Mouse (Mus musculus) olfactory bulb, adult 2 months (tissue): ENCODE data around the gene Lsmem1.

Source experiments
- CTCF ChIP-seq: fragments of 200-500 bp; IDR thresholded peaks from 2 replicates; pipeline ENCODE4 v1.5.1; 2012; ENCODE audit warnings: low read depth, mild to moderate bottlenecking, low read length, moderate library complexity; ENCODE audit not compliant: insufficient read depth
- POLR2A ChIP-seq: fragments of 200-500 bp; IDR thresholded peaks from 2 replicates; pipeline ENCODE4 v1.6.1; 2012; ENCODE audit warnings: mild to moderate bottlenecking, low read depth, low read length, moderate library complexity; ENCODE audit not compliant: insufficient read depth

DNA sequence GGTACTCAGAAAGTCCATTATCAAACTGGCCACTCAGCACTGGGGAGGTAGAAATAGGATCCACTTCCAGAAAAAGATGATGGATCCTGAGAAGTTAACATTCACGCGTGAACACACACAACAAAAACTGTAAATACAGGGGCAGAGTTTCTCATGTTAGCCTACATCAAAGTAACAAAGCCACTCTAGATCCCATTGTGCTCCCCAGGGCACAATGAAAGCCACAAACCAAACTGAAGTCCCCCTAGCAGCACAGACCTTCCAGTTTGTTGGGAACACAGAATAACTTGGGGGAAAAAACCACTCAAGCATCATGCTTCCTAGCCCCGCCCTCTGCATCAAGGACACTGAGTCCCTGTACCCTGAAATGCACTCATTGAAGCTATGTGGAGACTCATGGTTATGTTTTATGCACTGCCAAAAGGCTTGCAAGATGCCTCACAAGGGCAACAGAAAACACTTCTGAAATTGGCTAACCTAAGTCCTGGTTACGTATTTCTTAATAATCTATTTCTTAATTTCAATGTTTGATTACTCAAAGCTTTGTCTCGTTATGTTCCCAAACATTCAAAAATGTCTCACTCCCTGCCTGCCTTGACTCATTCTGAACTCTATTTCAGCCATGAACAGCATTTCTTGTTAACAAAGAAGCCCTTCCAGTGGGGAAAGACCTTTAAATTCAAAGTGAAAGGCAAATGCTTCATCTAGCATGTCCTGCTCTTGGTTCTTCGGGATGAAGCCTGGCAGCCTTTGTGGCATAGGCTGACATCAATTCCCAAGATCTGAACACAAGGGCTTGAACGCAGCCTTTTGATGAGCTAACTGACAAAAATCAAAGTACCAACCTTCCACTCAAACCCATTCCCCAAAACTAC, 3.1 kb upstream of the Lsmem1 start:
- TF ChIP-seq POLR2A (no peak), CTCF (no peak)
